Mouse (Mus musculus): Measurements from ENCODE around the gene Ascl2.

DNA sequence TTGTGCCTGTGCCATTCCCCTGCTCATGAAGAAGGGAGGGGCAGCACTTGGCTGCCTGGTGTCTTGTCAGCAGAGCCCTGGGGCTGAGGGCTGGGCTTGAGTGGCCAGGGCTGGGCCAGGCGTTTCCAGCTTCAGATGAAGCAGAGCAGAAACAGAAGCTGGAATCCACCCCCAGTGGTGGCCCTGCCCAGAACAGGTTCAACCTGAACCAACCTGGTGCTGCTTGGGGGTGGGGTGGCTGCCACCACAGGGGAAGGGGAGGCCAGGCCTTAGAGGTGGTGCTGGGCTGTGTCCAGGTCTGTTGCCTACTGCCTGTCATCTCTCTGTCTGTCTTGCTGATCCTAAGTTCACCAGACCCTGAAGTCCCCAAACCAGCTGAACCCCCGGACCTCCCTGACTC, 13.0 kb downstream of the Ascl2 start:
- TF ChIP-seq POLR2A (IDR thresholded peaks at IDR 0.05; ENCODE audit: borderline replicate concordance, insufficient read depth, low read length), result no peak
- TF ChIP-seq CTCF (IDR thresholded peaks at IDR 0.05; ENCODE audit: borderline replicate concordance, insufficient read depth, low read depth, low read length), result no peak
